Mouse (Mus musculus): ENCODE data around the gene Sprr2d. TPM values are rescaled to one million over a fixed set of nuclear protein-coding genes. Genes with fewer than 3 reads are reported as not detected.

The Sprr2d gene
- not detected in 2 replicates for polyA plus RNA-seq (2012; rRNA removed)

DNA sequence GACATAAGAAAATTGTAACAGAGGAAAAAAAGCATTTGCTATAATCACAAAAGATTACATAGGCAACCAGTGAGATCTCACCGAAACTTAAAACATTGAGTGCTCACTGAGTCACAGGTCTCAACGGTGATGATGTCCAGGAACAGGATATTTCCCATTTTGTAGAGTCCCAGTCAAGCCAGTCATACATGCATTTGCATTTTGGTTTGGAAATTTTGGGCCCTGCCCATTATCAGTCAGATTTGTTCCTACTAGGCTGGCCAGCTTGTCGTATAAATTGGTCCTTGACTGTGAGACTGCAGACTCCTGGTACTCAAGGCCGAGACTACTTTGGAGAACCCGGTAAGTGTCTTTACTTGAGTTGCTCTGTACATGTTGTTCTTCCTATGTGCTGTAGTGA lies at the start of gene Sprr2d:
Gene Sprr2d, plus strand, starts transcription at position 301 of the 400 bp plus-strand sequence.
- no peak within 1 kb of the TSS for H3K4me3 ChIP-seq (replicated peaks; ENCODE audit: insufficient read depth, low read depth, low read length)
- no peak for DNase-seq
- whole genome bisulfite sequencing: 91% methylated on average over 5 of the region's 5 CpGs
- H3K27me3 ChIP-seq (ENCODE audit: control insufficient read depth, insufficient read depth, low read length): no peaks in the 10 kb centered on the region
- no peak within 1 kb of the TSS for H3K27ac ChIP-seq (ENCODE audit: insufficient read depth, low read length)
- H3K4me1 ChIP-seq (ENCODE audit: control insufficient read depth, insufficient read depth, low read length): no peaks in the 10 kb centered on the region
- TF ChIP-seq POLR2A (IDR thresholded peaks at IDR 0.05; ENCODE audit: borderline replicate concordance, insufficient read depth, low read length): no peak
- no peak for TF ChIP-seq CTCF (IDR thresholded peaks at IDR 0.05; ENCODE audit: borderline replicate concordance, insufficient read depth, low read depth, low read length)

DNA sequence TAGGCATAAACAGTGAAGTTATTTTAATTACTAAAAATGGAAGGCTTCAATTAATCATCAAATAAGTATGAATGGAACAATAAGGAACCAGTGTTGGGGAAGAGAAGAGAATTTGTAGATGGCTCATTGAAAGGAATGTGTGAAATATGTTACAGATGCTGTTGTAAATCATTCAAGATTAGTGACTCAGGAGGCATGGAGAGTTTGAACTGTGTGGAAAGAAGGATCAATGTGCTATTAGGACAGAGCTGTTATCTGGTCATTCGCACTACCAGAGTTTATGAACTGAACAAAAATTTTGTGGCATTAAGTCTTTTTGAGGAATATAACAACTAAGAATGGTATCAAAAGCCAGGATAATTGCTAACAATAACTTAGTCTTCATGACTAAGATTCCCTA lies 31.5 kb upstream of the Sprr2d start:
- no peaks in the 10 kb centered on the region for H3K27me3 ChIP-seq (ENCODE audit: control insufficient read depth, insufficient read depth, low read length)
- H3K27ac ChIP-seq (ENCODE audit: insufficient read depth, low read length): no peak overlapping the region
- WGBS: 93% methylated on average over 1 of the region's 1 CpGs
- no peaks in the 10 kb centered on the region for H3K4me1 ChIP-seq (ENCODE audit: control insufficient read depth, insufficient read depth, low read length)
- H3K4me3 ChIP-seq (replicated peaks; ENCODE audit: insufficient read depth, low read depth, low read length): no peak overlapping the region
- no peak for TF ChIP-seq POLR2A (IDR thresholded peaks at IDR 0.05; ENCODE audit: borderline replicate concordance, insufficient read depth, low read length)
- DNase-seq: no peak

DNA sequence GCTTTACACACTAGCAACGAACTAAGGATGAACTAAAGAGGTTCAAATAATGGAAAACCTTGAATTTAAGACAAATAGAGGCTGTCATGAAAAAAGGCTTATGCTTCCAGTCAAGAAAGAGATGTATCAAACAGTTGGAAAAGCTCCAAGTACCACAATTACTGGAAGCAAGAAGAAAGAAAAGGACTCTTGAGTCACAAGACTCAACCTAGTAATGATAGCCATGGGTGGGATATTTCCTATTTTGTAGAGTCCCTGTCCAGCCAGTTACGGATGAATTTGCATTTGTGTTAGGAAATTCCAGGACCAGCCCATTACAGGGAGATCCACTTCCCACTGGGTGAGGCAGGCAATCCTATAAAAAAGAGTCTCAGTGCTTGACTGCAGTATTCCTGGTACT lies 22.6 kb upstream of the Sprr2d start, which contains the start of gene Sprr2b:
Gene Sprr2b, plus strand, starts transcription at position 301 of the 400 bp plus-strand sequence.
- 69% methylated on average over 2 of the region's 2 CpGs for WGBS
- no peak for DNase-seq
- H3K4me1 ChIP-seq (ENCODE audit: control insufficient read depth, insufficient read depth, low read length): no peaks in the 10 kb centered on the region
- no peak within 1 kb of the TSS for H3K27ac ChIP-seq (ENCODE audit: insufficient read depth, low read length)
- TF ChIP-seq POLR2A (IDR thresholded peaks at IDR 0.05; ENCODE audit: borderline replicate concordance, insufficient read depth, low read length) (no peak), CTCF (IDR thresholded peaks at IDR 0.05; ENCODE audit: borderline replicate concordance, insufficient read depth, low read depth, low read length) (no peak)
- no peak within 1 kb of the TSS for H3K4me3 ChIP-seq (replicated peaks; ENCODE audit: insufficient read depth, low read depth, low read length)
- H3K27me3 ChIP-seq (ENCODE audit: control insufficient read depth, insufficient read depth, low read length): no peaks in the 10 kb centered on the region

DNA sequence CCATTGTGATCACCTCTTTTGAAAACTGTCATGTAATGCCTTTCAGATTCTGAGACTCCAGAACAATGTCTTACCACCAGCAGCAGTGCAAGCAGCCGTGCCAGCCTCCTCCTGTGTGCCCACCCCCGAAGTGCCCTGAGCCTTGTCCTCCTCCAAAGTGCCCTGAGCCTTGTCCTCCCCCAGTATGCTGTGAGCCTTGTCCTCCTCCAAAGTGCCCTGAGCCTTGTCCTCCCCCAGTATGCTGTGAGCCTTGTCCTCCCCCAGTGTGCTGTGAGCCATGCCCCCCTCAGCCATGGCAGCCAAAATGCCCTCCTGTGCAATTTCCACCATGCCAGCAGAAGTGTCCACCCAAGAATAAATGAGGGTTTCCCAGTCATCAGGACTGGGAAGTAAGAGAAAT lies 21.6 kb upstream of the Sprr2d start:
- Histone ChIP-seq H3K27ac (ENCODE audit: insufficient read depth, low read length) (no peak overlapping the region), H3K27me3 (ENCODE audit: control insufficient read depth, insufficient read depth, low read length) (no peaks in the 10 kb centered on the region), H3K4me1 (ENCODE audit: control insufficient read depth, insufficient read depth, low read length) (no peaks in the 10 kb centered on the region), H3K4me3 (replicated peaks; ENCODE audit: insufficient read depth, low read depth, low read length) (no peak overlapping the region)
- 27% methylated on average over 2 of the region's 2 CpGs for WGBS
- TF ChIP-seq POLR2A (IDR thresholded peaks at IDR 0.05; ENCODE audit: borderline replicate concordance, insufficient read depth, low read length): no peak
- no peak for TF ChIP-seq CTCF (IDR thresholded peaks at IDR 0.05; ENCODE audit: borderline replicate concordance, insufficient read depth, low read depth, low read length)
- DNase-seq: no peak

DNA sequence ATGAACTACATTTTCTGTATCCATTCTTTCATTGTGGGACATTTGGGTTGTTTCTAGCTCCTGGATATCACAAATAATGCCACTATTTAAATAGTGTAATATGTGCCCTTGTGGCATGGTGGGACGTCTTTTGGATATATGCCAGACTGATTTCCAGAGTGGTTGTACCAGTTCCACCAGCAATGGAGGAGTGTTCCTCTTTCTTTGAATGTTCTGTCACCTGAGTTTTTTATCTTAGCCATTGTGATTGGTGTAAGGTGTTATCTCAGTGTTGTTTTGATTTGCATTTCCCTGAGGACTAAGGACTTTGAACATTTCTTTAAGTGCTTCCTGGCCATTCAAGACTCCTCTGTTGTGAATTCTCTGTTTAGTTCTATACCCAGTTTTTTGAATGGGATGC lies 2.7 kb upstream of the Sprr2d start:
- no peaks in the 10 kb centered on the region for H3K4me1 ChIP-seq (ENCODE audit: control insufficient read depth, insufficient read depth, low read length)
- no peak overlapping the region for H3K27ac ChIP-seq (ENCODE audit: insufficient read depth, low read length)
- 67% methylated on average over 1 of the region's 1 CpGs for WGBS
- TF ChIP-seq CTCF (IDR thresholded peaks at IDR 0.05; ENCODE audit: borderline replicate concordance, insufficient read depth, low read depth, low read length): no peak
- no peak for TF ChIP-seq POLR2A (IDR thresholded peaks at IDR 0.05; ENCODE audit: borderline replicate concordance, insufficient read depth, low read length)
- no peak for DNase-seq
- H3K4me3 ChIP-seq (replicated peaks; ENCODE audit: insufficient read depth, low read depth, low read length): no peak overlapping the region
- H3K27me3 ChIP-seq (ENCODE audit: control insufficient read depth, insufficient read depth, low read length): no peaks in the 10 kb centered on the region

DNA sequence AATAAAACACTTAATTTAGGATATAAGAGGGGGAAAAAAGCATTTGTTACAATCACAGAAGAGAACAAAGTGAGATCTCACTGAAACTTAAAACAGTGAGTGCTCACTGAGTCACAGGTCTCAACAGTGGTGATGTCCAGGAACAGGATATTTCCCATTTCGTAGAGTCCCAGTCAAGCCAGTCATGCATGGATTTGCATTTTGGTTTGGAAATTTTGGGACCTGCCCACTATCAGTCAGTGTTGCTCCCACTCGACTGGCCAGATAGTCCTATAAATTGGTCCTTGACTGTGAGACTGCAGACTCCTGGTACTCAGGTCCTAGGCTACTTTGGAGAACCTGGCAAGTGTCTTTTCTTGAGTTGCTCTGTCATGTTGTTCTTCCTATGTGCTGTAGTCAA lies 12.9 kb downstream of the Sprr2d start, which contains the start of gene Sprr2e:
Gene Sprr2e, plus strand, starts transcription at position 301 of the 400 bp plus-strand sequence.
- Histone ChIP-seq H3K4me3 (replicated peaks; ENCODE audit: insufficient read depth, low read depth, low read length) (no peak within 1 kb of the TSS), H3K27me3 (ENCODE audit: control insufficient read depth, insufficient read depth, low read length) (no peaks in the 10 kb centered on the region), H3K4me1 (ENCODE audit: control insufficient read depth, insufficient read depth, low read length) (no peaks in the 10 kb centered on the region), H3K27ac (ENCODE audit: insufficient read depth, low read length) (no peak within 1 kb of the TSS)
- 79% methylated on average over 2 of the region's 2 CpGs for WGBS
- no peak for TF ChIP-seq CTCF (IDR thresholded peaks at IDR 0.05; ENCODE audit: borderline replicate concordance, insufficient read depth, low read depth, low read length)
- DNase-seq: no peak

DNA sequence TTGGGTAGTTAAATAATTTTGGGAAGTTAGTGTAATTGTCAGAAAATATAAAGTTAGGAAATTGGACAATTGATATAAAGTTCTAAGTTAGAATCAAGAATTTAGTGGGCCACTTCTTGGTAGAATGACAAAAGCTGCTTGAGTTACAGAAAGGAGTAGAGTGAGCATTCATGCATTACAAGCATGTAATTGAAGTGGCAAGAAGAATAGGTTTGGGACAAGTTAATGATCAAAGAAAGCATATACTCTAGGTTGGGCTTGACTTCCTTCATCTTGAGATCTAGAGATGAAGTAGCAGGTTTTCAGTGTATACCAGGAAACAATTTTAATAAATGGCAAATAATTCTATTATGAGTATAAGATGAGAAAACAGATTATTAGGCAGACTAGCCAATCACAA lies 22.7 kb downstream of the Sprr2d start:
- Histone ChIP-seq H3K4me1 (ENCODE audit: control insufficient read depth, insufficient read depth, low read length) (no peaks in the 10 kb centered on the region), H3K4me3 (replicated peaks; ENCODE audit: insufficient read depth, low read depth, low read length) (no peak overlapping the region), H3K27me3 (ENCODE audit: control insufficient read depth, insufficient read depth, low read length) (no peaks in the 10 kb centered on the region), H3K27ac (ENCODE audit: insufficient read depth, low read length) (no peak overlapping the region)
- no peak for TF ChIP-seq CTCF (IDR thresholded peaks at IDR 0.05; ENCODE audit: borderline replicate concordance, insufficient read depth, low read depth, low read length)
- no peak for TF ChIP-seq POLR2A (IDR thresholded peaks at IDR 0.05; ENCODE audit: borderline replicate concordance, insufficient read depth, low read length)
- no peak for DNase-seq

DNA sequence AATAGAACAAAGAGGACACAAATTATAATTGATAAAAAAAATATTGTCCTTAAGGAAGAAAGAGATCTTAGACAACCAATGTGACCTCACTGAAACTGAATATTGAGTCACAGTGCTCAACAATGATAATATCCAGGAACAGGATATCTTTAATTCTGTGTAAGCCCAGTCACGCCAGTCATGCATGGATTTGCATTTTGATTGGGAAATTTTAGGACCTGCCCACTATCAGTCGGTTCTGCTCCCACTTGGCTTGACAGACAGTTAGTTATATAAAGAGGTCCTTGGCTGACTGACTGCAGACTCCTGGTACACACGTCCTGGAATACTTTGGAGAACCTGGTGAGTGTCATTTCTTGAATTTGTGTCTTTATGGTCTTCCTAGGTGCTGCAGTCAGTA lies 25.9 kb downstream of the Sprr2d start, which contains the start of gene Sprr2f:
Gene Sprr2f, plus strand, starts transcription at position 301 of the 400 bp plus-strand sequence.
- H3K27me3 ChIP-seq (ENCODE audit: control insufficient read depth, insufficient read depth, low read length): no peaks in the 10 kb centered on the region
- TF ChIP-seq POLR2A (IDR thresholded peaks at IDR 0.05; ENCODE audit: borderline replicate concordance, insufficient read depth, low read length) (no peak), CTCF (IDR thresholded peaks at IDR 0.05; ENCODE audit: borderline replicate concordance, insufficient read depth, low read depth, low read length) (no peak)
- WGBS: 39% methylated on average over 3 of the region's 3 CpGs
- H3K4me3 ChIP-seq (replicated peaks; ENCODE audit: insufficient read depth, low read depth, low read length): no peak within 1 kb of the TSS
- H3K27ac ChIP-seq (ENCODE audit: insufficient read depth, low read length): no peak within 1 kb of the TSS
- no peaks in the 10 kb centered on the region for H3K4me1 ChIP-seq (ENCODE audit: control insufficient read depth, insufficient read depth, low read length)
- DNase-seq: no peak

Measured in cerebellum, adult 2 months (tissue).